ENCODE assay signal across 8 mouse cellular contexts in the genomic region with DNA sequence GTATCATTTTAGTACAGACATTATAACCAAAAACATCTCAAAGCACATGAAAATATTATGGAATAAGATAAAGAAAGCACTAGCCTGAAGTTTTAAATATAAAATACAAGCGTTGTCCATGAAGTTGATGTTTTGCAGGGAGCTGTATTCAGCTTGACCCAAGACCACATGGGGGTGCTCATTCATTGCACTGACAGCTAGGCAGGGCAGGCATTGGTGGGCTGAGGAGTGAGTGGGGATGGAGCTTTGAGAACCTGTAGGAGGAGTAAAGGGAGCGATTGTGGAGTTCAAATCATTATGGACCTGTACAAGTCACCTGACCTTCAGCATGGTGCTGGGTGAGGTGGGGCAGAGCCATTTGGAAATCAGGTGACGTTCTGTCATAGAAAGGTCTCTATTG. TPM values are rescaled to one million over a fixed set of nuclear protein-coding genes. Genes with fewer than 3 reads are reported as not detected.
A peak's percentile ranks its signal among the peaks of the same experiment; 100 is the strongest.
DNase-seq lines count a peak whose midpoint lies in the region; ATAC-seq lines count a peak whose summit lies in the region.

No protein-coding gene starts in this region.

- WGBS in forebrain, embryonic 13.5 days, result 19% methylated on average over 3 of the region's 3 CpGs
- WGBS in midbrain, embryonic 15.5 days, result 19% methylated on average over 3 of the region's 3 CpGs

- H3K9me3 ChIP-seq in forebrain, embryonic 13.5 days (replicated peaks), result no peaks in the 10 kb centered on the region
- H3K9me3 ChIP-seq in midbrain, embryonic 15.5 days, result no peaks in the 10 kb centered on the region

- peaks cover 5% of the 10 kb centered on the region; the same call in 1 of the 2 replicates for H3K4me1 ChIP-seq in forebrain, embryonic 13.5 days
- H3K4me1 ChIP-seq in midbrain, embryonic 15.5 days, result peaks cover 13% of the 10 kb centered on the region; the same call in 1 of the 2 replicates

- no peak overlapping the region for H3K27ac ChIP-seq in forebrain, embryonic 13.5 days
- no peak overlapping the region for H3K27ac ChIP-seq in midbrain, embryonic 15.5 days

- no peaks in the 10 kb centered on the region; the same call in 1 of the 2 replicates for H3K27me3 ChIP-seq in forebrain, embryonic 13.5 days
- peaks cover 4% of the 10 kb centered on the region; the same call in 1 of the 2 replicates for H3K27me3 ChIP-seq in midbrain, embryonic 15.5 days (replicated peaks)

- no peak overlapping the region for H3K9ac ChIP-seq in forebrain, embryonic 13.5 days
- no peak overlapping the region for H3K9ac ChIP-seq in midbrain, embryonic 15.5 days

- ATAC-seq in forebrain, embryonic 13.5 days, result peak; percentile 88
- peak; percentile 93 for ATAC-seq in midbrain, embryonic 15.5 days (replicated peaks)

- no peaks in the 10 kb centered on the region for H3K36me3 ChIP-seq in forebrain, embryonic 13.5 days (ENCODE audit: poor library complexity, severe bottlenecking)
- no peaks in the 10 kb centered on the region for H3K36me3 ChIP-seq in midbrain, embryonic 15.5 days (replicated peaks)

- DNase-seq in adrenal gland, postnatal 14 days, result peak; percentile 37
- DNase-seq in adrenal gland, adult 8-10 months, result no peak
- DNase-seq in 3T3-L1 (ENCODE audit: low read depth, low spot score), result peak; percentile 12
- peak; percentile 59 for DNase-seq in kidney, postnatal 10 days
- no peak for DNase-seq in natural killer cell, adult 2 months (ENCODE audit: low spot score in 2 of 2)
- DNase-seq in right cerebral cortex, postnatal 25 days, result no peak

- H3K4me3 ChIP-seq in forebrain, embryonic 13.5 days, result peak overlapping the region; percentile 31; the same call in 1 of the 2 replicates
- peak overlapping the region; percentile 31; the same call in 1 of the 2 replicates for H3K4me3 ChIP-seq in midbrain, embryonic 15.5 days

- H3K4me2 ChIP-seq in forebrain, embryonic 13.5 days, result peak overlapping the region; percentile 61
- peak overlapping the region; percentile 46 for H3K4me2 ChIP-seq in midbrain, embryonic 15.5 days

RNA-seq across cellular contexts. Expression of gene Hs6st3, which starts 14.1 kb away (rescaled TPM):
- total RNA-seq in adrenal gland, postnatal 14 days (2021), result 1.4 TPM in 2 replicates
- 1 to 10 TPM in 2 of 4 experiments, under 1 TPM in 2; 0.41 to 2.3 (median 1.0) TPM for total RNA-seq in adrenal gland, adult 8-10 months (2022)
- polyA plus RNA-seq in forebrain, embryonic 13.5 days (2015; fragmentation: Nextera tagmentation; extraction: Ambion mirVana), result 0.26 and 0.35 TPM in 2 replicates
- 2.2 and 2.6 TPM in 2 replicates for polyA plus RNA-seq in midbrain, embryonic 15.5 days (2015; fragmentation: Nextera tagmentation; extraction: Ambion mirVana)

RNA-seq across cellular contexts. Expression of gene Uggt2, which starts 24.8 kb away (rescaled TPM):
- total RNA-seq in adrenal gland, postnatal 14 days (2021), result 12.0 and 17.8 TPM in 2 replicates
- total RNA-seq in adrenal gland, adult 8-10 months (2022), result 10 to 100 TPM; 13.2 to 26.1 (median 19.4) TPM
- polyA plus RNA-seq in forebrain, embryonic 13.5 days (2015; fragmentation: Nextera tagmentation; extraction: Ambion mirVana), result 12.6 and 15.5 TPM in 2 replicates
- polyA plus RNA-seq in midbrain, embryonic 15.5 days (2015; fragmentation: Nextera tagmentation; extraction: Ambion mirVana), result 18.1 and 22.8 TPM in 2 replicates

Comparison
In these comparisons a context has a peak if more than half of its experiments do, and no peak if none do; other contexts are left out.
1. DNase-seq: peak in adrenal gland, postnatal 14 days (single experiment), 3T3-L1 (single experiment) and kidney, postnatal 10 days (single experiment); none in adrenal gland, adult 8-10 months (single experiment), natural killer cell, adult 2 months (0 of 2) and right cerebral cortex, postnatal 25 days (single experiment).